Mouse (Mus musculus): ENCODE data around the gene Nebl.

Gene Nebl

DNA sequence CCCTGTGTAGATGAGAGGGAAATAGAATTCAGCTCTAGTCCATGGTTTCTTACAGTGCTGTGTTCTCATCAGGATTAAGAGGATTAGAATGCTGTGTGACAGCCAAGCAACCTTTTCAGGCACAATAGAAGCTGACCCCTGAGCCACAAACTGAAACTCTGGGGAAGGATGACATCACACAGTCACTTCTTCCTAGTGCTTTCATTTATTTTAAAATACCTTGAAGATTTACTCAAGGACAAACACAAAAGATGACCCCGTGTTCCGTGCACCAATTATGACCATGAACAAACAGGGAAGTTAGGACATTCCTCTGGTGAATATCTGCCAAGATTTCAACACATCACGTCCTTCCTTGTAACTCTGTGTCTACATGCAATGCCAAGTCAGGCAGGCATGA lies 121.0 kb downstream of the Nebl start:
- no peak for DNase-seq

- DNase-seq: no peak
These were observed 127.7 kb downstream of the Nebl start for GRCm38 (mm10) chr2:17603573-17603972.

DNA sequence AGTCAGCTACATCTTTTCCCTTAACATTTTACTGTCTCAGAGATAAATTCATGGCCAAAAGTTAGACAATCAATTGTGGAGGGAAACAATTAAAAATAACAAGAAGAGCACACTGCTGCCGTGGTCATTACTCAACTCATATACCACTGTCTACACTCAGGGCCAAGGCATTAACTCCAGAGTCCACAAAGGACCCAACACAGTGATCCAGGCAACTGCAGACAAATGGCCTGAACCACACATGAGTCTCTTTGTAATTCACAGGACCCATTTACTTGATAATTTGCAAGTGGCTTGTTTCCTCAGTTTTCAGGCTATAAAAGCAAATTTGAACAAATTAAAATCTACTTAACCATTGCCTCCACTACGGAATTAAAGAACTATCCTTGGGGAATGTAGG lies 130.6 kb downstream of the Nebl start:
- no peak for DNase-seq

- no peak for DNase-seq
These were observed 131.4 kb downstream of the Nebl start for GRCm38 (mm10) chr2:17599860-17600259.

DNA sequence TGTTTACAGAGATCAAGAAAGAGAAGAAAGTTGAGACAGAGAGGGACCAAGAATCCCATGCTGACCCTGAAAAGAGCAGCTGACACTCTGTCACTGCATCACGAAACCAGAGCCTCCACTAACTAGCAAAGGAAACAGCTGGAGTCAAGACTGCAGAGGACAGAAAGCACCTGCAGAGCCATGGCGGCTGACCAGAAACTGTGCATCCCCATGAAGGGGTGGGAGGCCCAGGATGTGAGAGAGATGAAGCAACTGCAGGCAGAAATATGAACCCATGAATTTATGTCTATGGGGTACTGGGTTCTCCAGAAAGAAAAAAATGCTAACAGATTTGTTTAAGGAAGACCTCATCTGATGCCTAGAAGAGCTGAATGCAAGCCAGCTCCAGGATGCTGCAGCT lies 133.3 kb downstream of the Nebl start:
- no peak for DNase-seq

- no peak for DNase-seq
These were observed 141.6 kb downstream of the Nebl start for GRCm38 (mm10) chr2:17589669-17590068.

DNA sequence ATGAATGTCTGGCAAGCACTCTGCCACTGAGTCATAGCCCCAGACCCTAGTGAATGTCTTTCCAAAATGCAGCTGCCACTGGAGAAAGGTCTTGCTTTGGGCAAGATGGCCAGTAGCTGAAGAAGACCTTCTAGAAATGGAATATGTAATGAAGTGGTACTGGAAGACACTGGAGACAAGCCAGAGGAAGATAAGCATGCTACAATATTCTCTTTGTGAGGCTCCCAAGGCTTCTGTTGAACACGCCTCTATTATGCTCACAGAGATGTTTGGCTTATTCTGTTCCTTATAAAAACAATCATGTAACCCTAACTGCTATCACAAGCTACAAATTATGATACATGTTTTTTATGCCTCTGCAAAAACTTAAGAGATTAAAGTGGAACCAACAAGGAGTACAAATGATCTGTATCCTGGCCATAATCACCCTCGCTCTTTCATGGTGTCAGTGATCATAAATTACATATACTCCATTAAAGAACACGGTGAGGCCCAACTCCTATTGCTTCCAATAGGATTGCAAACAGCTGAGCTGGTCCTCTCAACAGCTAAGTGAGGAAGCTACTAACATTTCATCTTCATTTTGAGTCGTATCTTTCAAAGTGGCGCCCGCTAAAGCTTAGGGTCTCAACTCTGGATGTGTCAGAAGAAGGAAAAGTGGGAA lies 145.8 kb downstream of the Nebl start:
- DNase-seq: no peak

- no peak for DNase-seq
These were observed 155.6 kb downstream of the Nebl start for GRCm38 (mm10) chr2:17575648-17576047.

DNA sequence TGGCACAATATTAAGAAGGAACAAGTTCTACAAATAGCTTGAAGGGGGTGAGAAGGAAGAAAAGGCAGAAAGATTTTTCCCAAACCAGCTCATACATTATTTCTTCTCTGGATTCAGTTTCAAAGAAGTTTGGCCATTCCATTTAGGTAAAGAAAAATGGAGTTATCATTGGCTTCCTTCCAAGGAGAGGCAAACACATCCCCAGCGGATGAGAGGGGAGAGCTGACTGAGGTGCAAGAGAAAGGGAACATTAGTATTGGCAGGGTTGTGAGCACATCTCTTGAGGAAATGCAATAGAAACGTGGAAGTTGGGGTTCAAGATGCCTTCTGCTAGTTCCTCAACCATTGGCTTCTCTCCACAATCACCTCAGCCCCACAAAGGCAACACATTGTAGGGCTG lies 159.5 kb downstream of the Nebl start:
- DNase-seq: no peak

DNA sequence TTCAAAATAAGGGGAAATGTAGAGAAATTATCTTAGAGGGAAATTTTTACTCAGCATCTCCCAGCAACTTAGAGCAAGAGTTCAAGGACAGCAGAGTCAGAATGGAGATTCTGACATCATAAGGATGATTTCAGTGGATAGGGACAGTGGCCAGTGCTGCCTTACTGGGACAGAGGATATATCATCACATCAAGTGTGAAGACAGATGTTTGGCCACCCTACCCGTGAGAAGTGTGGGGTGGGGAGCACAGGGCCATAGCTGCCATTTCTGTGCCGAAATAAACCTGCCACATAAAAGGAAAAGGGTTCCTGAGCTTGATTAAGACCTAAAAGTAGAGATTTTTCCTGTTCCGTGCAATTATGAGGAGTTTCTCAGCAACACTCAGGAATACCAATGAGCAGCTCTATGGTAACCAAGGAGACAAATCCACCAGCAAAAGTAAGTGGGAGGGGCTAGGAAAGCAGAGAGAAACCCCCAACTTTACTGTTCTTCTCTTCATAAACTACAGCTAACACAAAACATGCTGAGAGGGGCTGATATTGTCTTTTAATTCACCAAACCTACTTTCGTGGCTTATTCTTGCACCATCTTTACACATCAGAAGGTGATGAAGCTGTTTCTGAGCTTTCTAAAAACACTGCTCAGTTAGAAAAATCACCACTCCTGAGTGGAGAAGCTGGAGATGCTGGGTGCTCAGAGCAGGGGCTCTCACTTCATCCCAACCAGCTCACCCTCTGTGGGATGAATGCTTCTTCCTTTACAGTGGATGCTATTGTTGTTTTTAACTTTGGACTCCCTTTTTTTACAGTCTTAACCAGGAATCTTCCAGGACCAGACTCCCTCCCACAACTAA lies 172.1 kb downstream of the Nebl start:
- no peak for DNase-seq

DNA sequence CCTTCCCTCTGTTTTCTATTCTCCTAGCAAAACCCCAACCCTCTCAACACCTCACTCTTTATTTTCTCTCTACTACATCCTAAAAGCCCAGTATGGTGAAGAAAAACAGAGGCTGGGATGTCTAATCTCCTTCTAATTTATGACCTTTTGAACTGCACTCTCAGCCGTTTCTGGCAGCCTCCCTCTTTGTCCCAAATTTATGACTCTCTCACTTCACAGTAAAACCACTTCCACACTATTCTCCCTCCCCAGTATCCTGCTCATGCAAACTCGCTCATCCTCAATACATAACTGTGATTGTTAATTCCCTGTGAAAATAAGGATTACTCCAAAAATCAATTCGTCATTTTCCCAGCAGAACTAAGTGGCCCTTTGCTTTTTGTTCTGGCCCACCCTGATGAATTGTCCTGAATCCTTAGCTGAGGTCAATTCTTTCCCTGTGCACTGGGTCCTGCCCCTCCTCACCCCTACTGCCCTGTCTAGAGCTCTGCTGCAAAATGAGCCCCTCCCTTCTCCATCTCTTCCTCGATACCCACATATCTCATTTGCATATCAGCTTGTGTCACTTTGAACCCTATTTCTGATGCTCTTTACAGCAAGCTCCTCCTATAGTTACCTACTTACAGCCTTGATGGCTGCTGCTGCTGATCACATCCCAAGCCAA lies 181.2 kb downstream of the Nebl start:
- DNase-seq: no peak

DNA sequence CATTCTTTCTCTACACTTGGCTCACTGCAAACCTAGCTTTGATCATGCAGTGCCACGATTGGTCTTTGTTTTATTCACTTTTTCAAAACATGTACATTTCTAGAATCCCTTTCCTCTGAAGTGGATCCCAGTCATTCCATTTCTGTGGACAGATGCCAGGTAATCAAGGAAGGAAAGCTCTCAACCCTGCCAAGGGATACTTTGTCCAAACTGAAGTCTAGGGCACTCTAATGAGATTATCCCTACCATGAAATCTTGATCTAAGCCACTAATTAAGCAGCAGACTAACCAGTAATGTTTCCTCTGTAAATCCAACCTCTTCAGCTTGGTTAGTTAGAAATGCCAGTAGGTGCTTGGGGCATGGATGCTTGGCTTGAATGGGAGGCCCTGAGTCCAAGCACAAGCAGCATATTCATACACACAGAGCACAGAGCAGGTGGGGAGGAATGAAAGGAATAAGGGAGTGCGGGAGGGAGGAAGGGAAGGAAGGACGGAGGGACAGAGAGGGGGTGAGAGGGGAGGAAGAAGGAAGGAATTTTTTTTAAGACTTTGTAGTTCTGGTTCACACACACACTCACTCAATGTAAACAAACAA lies 184.8 kb downstream of the Nebl start:
- DNase-seq: no peak

GRCm38 (mm10) chr2:17539737-17540136 lies 191.5 kb downstream of the Nebl start:
- DNase-seq: no peak

- DNase-seq: no peak
These were observed 192.8 kb downstream of the Nebl start for GRCm38 (mm10) chr2:17538493-17538892.

DNA sequence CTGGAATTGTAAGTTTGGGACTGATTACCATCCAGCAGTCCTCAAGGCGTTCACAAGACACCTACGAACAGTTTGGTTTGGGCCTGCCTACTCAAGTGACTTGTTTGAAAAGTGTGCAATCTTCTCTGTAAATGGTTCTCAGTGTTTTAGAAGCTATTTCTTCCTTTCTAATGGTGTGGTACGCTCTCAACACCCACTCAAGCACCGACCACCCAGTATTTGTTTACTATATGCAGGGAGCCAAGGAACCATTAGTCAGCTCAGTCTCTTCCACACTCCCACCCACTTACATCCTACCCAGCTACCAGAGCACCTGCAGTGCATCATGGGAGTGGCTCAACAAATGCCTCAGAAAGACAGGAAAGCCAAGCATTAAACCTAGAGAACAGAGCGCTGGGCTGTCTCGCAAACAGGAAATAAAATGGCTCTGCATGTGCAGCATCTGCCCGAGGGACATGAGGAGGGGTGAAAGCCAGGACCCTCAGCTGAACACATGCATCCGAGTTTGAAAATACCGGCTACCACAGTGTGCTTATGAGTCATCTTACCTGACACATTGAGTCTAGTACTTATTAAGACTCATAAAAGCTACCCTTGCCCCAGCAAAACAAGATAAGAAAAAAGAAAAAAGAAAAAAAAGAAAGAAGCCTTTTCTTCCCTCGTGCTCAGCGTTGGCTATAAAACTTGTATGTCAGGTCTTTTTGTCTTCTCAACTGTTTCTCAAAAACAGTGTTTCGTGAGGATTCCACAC lies 199.7 kb downstream of the Nebl start:
- no peak for DNase-seq

- DNase-seq: no peak
These were observed 205.3 kb downstream of the Nebl start for GRCm38 (mm10) chr2:17525739-17526526.

- DNase-seq: no peak
These were observed 206.1 kb downstream of the Nebl start for GRCm38 (mm10) chr2:17525211-17525610.

DNA sequence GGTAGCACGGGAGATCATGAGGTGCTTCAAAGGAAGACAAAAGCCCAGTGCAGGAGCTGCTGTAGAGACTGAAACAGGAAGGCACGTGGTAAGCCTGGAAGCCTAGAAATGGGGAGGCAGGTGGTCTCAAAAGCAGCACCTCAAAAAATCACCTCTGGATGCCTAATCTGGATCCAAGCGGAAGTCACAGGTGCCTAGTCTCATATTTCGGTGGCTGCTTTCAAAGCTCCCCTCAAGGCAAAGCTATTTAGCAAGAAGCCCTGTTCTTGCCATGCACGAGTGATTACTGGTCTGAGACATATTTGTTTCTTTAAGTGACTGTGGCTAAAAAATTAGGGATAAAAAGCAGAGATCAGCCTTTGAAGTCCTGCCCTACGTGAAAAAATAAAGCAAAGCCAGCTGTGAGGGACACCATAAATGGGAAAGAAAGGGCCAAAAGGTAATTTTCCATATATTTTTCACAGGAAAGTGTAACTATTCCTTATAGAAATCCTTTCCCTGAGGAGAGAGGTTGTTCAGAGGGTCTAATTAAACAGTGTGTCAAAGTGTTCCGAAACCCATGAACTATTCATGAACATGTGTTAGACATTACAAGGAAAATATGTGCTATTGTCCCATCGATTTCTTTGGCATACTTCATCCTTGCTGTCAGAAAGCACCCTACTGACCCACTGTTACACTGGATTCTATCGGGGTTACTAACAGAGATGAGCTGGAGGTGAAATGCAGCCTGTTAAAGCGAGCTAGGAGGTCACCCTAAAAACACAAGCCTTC lies 206.9 kb downstream of the Nebl start:
- no peak for DNase-seq

DNA sequence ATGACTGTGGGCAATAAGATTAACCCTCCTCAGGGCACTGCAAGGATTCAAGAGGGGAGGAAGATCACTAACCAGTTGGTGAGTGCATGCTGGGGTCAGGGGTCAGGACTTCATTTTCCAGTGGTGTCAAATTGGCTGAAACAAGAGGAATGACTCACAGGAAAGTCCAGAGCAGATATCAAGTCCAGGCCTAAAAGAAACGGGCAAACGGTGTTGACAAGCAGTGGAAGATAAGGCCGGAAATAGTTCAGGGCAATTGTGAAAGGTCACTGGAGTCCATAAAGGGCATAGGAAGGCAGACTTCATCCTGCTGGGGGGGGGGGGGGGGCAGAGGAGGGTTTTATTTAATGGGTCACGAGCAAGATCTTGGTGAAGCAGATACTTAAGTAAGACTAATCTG lies 207.5 kb downstream of the Nebl start:
- no peak for DNase-seq

GRCm38 (mm10) chr2:17515686-17516085 lies 215.6 kb downstream of the Nebl start:
- DNase-seq: no peak

GRCm38 (mm10) chr2:17514765-17515164 lies 216.5 kb downstream of the Nebl start:
- DNase-seq: no peak

Data from thymus, adult 18-20 months (tissue).